ENCODE assay signal across 17 mouse cellular contexts in the genomic region with DNA sequence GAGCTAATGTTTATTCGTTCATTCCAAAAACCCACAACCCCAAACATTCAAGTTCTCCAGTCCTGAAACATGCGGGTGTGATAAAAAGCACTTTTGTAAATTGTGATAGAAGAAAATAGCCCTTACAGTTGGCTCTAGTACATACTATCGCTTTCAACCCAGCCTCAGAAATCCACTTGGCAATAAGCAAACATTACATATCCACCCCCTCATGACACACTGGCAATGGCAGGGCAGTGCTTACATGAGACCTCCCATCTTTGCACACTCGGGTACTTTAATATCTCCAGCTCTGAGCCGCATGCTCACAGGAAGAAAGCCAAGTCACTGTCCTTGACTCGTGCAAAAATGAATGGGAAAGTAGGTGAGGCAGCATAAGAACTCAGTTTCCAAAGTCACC.
DNase-seq lines count a peak whose midpoint lies in the region; TF ChIP-seq lines count a peak whose summit lies in the region.
"Had no signal": no experiment of that assay in that cellular context is flagged by ENCODE, and none has a peak within 500 bp of the region (broad histone marks: within the 10 kb centered on the region; RNA-seq: fewer than 3 reads in every experiment).

No protein-coding gene starts in this region.

- H3K79me2 ChIP-seq in liver, adult 2 months (ENCODE audit: control insufficient read depth, insufficient read depth, low read length) = no peaks in the 10 kb centered on the region

- no peak for TF ChIP-seq POLR2A in liver, adult 2 months (IDR thresholded peaks at IDR 0.05; ENCODE audit: extremely low read depth, insufficient read depth, low read length)
- TF ChIP-seq POLR2A in testis, adult 2 months (IDR thresholded peaks at IDR 0.05; ENCODE audit: control insufficient read depth, low read depth, low read length) = no peak

- H3K4me3 ChIP-seq in liver, adult 2 months (ENCODE audit: insufficient read depth, low read depth, low read length) = no peak overlapping the region
- peak overlapping the region; percentile 66 for H3K4me3 ChIP-seq in testis, adult 2 months (ENCODE audit: control insufficient read depth, low read depth, low read length)
- H3K4me3 ChIP-seq: embryonic facial prominence, embryonic 13.5 days; heart, embryonic 12.5 days; hindbrain, embryonic 10.5 days; limb, embryonic 15.5 days; midbrain, embryonic 13.5 days; neural tube, embryonic 13.5 days had no signal

- H3K36me3 ChIP-seq in liver, adult 2 months (ENCODE audit: control insufficient read depth, insufficient read depth, low read length) = no peaks in the 10 kb centered on the region
- H3K36me3 ChIP-seq in testis, adult 2 months (ENCODE audit: control insufficient read depth, insufficient read depth, low read length) = no peaks in the 10 kb centered on the region
- H3K36me3 ChIP-seq: embryonic facial prominence, embryonic 13.5 days; heart, embryonic 12.5 days; hindbrain, embryonic 10.5 days; limb, embryonic 15.5 days; midbrain, embryonic 13.5 days; neural tube, embryonic 13.5 days had no signal

- H3K27me3 ChIP-seq in liver, adult 2 months (ENCODE audit: control insufficient read depth, insufficient read depth, low read length) = no peaks in the 10 kb centered on the region
- no peaks in the 10 kb centered on the region for H3K27me3 ChIP-seq in testis, adult 2 months (ENCODE audit: control insufficient read depth, insufficient read depth, low read length)
- H3K27me3 ChIP-seq: embryonic facial prominence, embryonic 13.5 days; heart, embryonic 12.5 days; limb, embryonic 15.5 days; midbrain, embryonic 13.5 days; neural tube, embryonic 13.5 days had no signal

- H3K27ac ChIP-seq in liver, adult 2 months (replicated peaks; ENCODE audit: insufficient read depth, low read depth, low read length) = no peak overlapping the region
- no peak overlapping the region for H3K27ac ChIP-seq in testis, adult 2 months (ENCODE audit: control insufficient read depth, insufficient read depth, low read depth, low read length)
- H3K27ac ChIP-seq: embryonic facial prominence, embryonic 13.5 days; hindbrain, embryonic 10.5 days; hindbrain, postnatal 0 days; limb, embryonic 15.5 days; midbrain, embryonic 13.5 days; neural tube, embryonic 13.5 days had no signal

- no peak for TF ChIP-seq CTCF in liver, adult 2 months (IDR thresholded peaks at IDR 0.05; ENCODE audit: low read depth, low read length)
- TF ChIP-seq CTCF in testis, adult 2 months (IDR thresholded peaks at IDR 0.05; ENCODE audit: control insufficient read depth, insufficient read depth, insufficient replicate concordance, low read depth, low read length) = no peak

- 21% methylated on average over 6 of the region's 6 CpGs for WGBS in liver, adult 2 months

- peaks cover 15% of the 10 kb centered on the region for H3K4me1 ChIP-seq in liver, adult 2 months (ENCODE audit: control insufficient read depth, insufficient read depth, low read length)
- 0 out of 2 replicates have a peak, but pooled peaks cover 2% of the 10 kb centered on the region for H3K4me1 ChIP-seq in testis, adult 2 months (ENCODE audit: control insufficient read depth, insufficient read depth, low read length)
- H3K4me1 ChIP-seq: hindbrain, embryonic 10.5 days; limb, embryonic 15.5 days had no signal

- no peak overlapping the region for H3K9ac ChIP-seq in liver, adult 2 months (ENCODE audit: low read depth, low read length)
- H3K9ac ChIP-seq: embryonic facial prominence, embryonic 13.5 days; forebrain, postnatal 0 days; heart, embryonic 12.5 days; limb, embryonic 15.5 days; midbrain, embryonic 13.5 days; neural tube, embryonic 13.5 days had no signal

- peak; percentile 21 for DNase-seq in liver, adult 2 months (ENCODE audit: extremely low read depth, low read depth, low spot score)
- DNase-seq in liver = no peak
- DNase-seq in testis, postnatal 14 days (ENCODE audit: low spot score) = no peak
- DNase-seq in lung, postnatal 36 days = peak; percentile 48
- DNase-seq in embryo, embryonic 9.5 days (ENCODE audit: extremely low spot score) = no peak
- DNase-seq in kidney, postnatal 14 days = no peak
- DNase-seq: cerebellum, adult 9-10 months; forebrain, postnatal 0 days; kidney, postnatal 10 days had no signal

Comparison
In these comparisons a context has a peak if more than half of its experiments do, and no peak if none do; other contexts are left out.
1. DNase-seq: peak in liver, adult 2 months (single experiment) and lung, postnatal 36 days (single experiment); none in liver (single experiment), testis, postnatal 14 days (single experiment), embryo, embryonic 9.5 days (single experiment) and kidney, postnatal 14 days (single experiment).